In genomic region chr6:85502103-85502910, GRCm38 (mm10) we compare ENCODE assay signal across 8 mouse cellular contexts. TPM values are rescaled to one million over a fixed set of nuclear protein-coding genes. Genes with fewer than 3 reads are reported as not detected.
DNase-seq lines count a peak whose midpoint lies in the region; ATAC-seq lines count a peak whose summit lies in the region.
"Had no signal": no experiment of that assay in that cellular context is flagged by ENCODE, and none has a peak within 500 bp of the region (broad histone marks: within the 10 kb centered on the region; RNA-seq: fewer than 3 reads in every experiment).

No protein-coding gene starts in this region.

- H3K9ac ChIP-seq in midbrain, embryonic 11.5 days (ENCODE audit: low read length): peak overlapping the region; percentile 72

- no peaks in the 10 kb centered on the region for H3K36me3 ChIP-seq in hindbrain, embryonic 10.5 days
- no peaks in the 10 kb centered on the region for H3K36me3 ChIP-seq in midbrain, embryonic 11.5 days (ENCODE audit: control insufficient read depth, insufficient read depth, low read length)

- DNase-seq in layer of hippocampus, postnatal 14 days (ENCODE audit: low spot score in 2 of 2): peak; percentile 39 to 42
- no peak for DNase-seq in layer of hippocampus, postnatal 10 days (ENCODE audit: low spot score in 2 of 2)
- DNase-seq in cerebellum, adult 9-10 months: peak; percentile 52
- DNase-seq in hindbrain, embryonic 10.5 days (ENCODE audit: low spot score): peak; percentile 58
- DNase-seq in midbrain, embryonic 11.5 days (ENCODE audit: low spot score, missing footprints): peak; percentile 96
- DNase-seq in adrenal gland, postnatal 25 days: no peak
- no peak for DNase-seq in kidney, adult 11 months

- H3K4me1 ChIP-seq in hindbrain, embryonic 10.5 days (replicated peaks): peaks cover 25% of the 10 kb centered on the region
- H3K4me1 ChIP-seq in midbrain, embryonic 11.5 days (ENCODE audit: control insufficient read depth, insufficient read depth, low read length): peaks cover 16% of the 10 kb centered on the region

- no peaks in the 10 kb centered on the region for H3K9me3 ChIP-seq in hindbrain, embryonic 10.5 days
- H3K9me3 ChIP-seq in midbrain, embryonic 11.5 days (ENCODE audit: control insufficient read depth, low read length): no peaks in the 10 kb centered on the region

- peak; percentile 88 for ATAC-seq in midbrain, embryonic 11.5 days (ENCODE audit: low FRiP score)

- peak overlapping the region; percentile 81 for H3K4me3 ChIP-seq in hindbrain, embryonic 10.5 days
- H3K4me3 ChIP-seq in midbrain, embryonic 11.5 days (ENCODE audit: low read depth, low read length): peak overlapping the region; percentile 57

- H3K27ac ChIP-seq in hindbrain, embryonic 10.5 days: peak overlapping the region; percentile 90
- no peak overlapping the region; the same call in 1 of the 2 replicates for H3K27ac ChIP-seq in midbrain, embryonic 11.5 days (ENCODE audit: low read depth, low read length)

- H3K27me3 ChIP-seq in hindbrain, embryonic 10.5 days (ENCODE audit: insufficient read depth, poor library complexity, severe bottlenecking): peaks cover 53% of the 10 kb centered on the region
- H3K27me3 ChIP-seq in midbrain, embryonic 11.5 days (ENCODE audit: control insufficient read depth, insufficient read depth, low read length): peaks cover 9% of the 10 kb centered on the region

- peak overlapping the region; percentile 54 for H3K4me2 ChIP-seq in midbrain, embryonic 11.5 days

- WGBS in hindbrain, embryonic 10.5 days: under 1% methylated on average over 37 of the region's 37 CpGs
- 1% methylated on average over 31 of the region's 37 CpGs for WGBS in midbrain, embryonic 11.5 days

RNA-seq across cellular contexts. Expression of gene Fbxo41, which starts 0.5 kb away (rescaled TPM):
- total RNA-seq in layer of hippocampus, postnatal 14 days (2021): 10 to 100 TPM; 89.7 to 94.5 TPM
- total RNA-seq in layer of hippocampus, postnatal 10 days (2021): 10 to 100 TPM; 84.7 to 86.0 TPM
- polyA plus RNA-seq in hindbrain, embryonic 10.5 days (2016; fragmentation: Nextera tagmentation; extraction: Ambion mirVana): 0.60 and 0.97 TPM in 2 replicates
- polyA plus RNA-seq in midbrain, embryonic 11.5 days (2014; fragmentation: Nextera tagmentation; extraction: Ambion mirVana): 0.79 and 1.1 TPM in 2 replicates
- total RNA-seq in adrenal gland, postnatal 25 days (2021): 0.67 and 1.2 TPM in 2 replicates
- total RNA-seq: neutrophil, adult 5-6 weeks had no signal

RNA-seq across cellular contexts. Expression of gene Egr4, which starts 11.1 kb away (rescaled TPM):
- 10 to 100 TPM; 26.5 to 32.0 TPM for total RNA-seq in layer of hippocampus, postnatal 14 days (2021)
- 10 to 100 TPM; 21.3 to 22.5 TPM for total RNA-seq in layer of hippocampus, postnatal 10 days (2021)
- polyA plus RNA-seq in hindbrain, embryonic 10.5 days (2016; fragmentation: Nextera tagmentation; extraction: Ambion mirVana): not detected in 2 replicates
- polyA plus RNA-seq in midbrain, embryonic 11.5 days (2014; fragmentation: Nextera tagmentation; extraction: Ambion mirVana): not detected in 2 replicates
- total RNA-seq in adrenal gland, postnatal 25 days (2021): not detected in 2 replicates
- total RNA-seq: neutrophil, adult 5-6 weeks had no signal

RNA-seq across cellular contexts. Expression of gene Pradc1, which starts 50.5 kb away (rescaled TPM):
- total RNA-seq in layer of hippocampus, postnatal 14 days (2021): 10 to 100 TPM; 13.7 to 18.1 TPM
- total RNA-seq in layer of hippocampus, postnatal 10 days (2021): 10 to 100 TPM; 13.7 to 15.6 TPM
- 37.5 and 40.7 TPM in 2 replicates for polyA plus RNA-seq in hindbrain, embryonic 10.5 days (2016; fragmentation: Nextera tagmentation; extraction: Ambion mirVana)
- 24.6 and 29.4 TPM in 2 replicates for polyA plus RNA-seq in midbrain, embryonic 11.5 days (2014; fragmentation: Nextera tagmentation; extraction: Ambion mirVana)
- total RNA-seq in adrenal gland, postnatal 25 days (2021): 16.8 and 19.2 TPM in 2 replicates

RNA-seq across cellular contexts. Expression of gene Cct7, which starts 51.0 kb away (rescaled TPM):
- total RNA-seq in layer of hippocampus, postnatal 14 days (2021): 100 to 1,000 TPM; 204 to 218 TPM
- total RNA-seq in layer of hippocampus, postnatal 10 days (2021): 100 to 1,000 TPM; 240 to 245 TPM
- polyA plus RNA-seq in hindbrain, embryonic 10.5 days (2016; fragmentation: Nextera tagmentation; extraction: Ambion mirVana): 641 and 745 TPM in 2 replicates
- polyA plus RNA-seq in midbrain, embryonic 11.5 days (2014; fragmentation: Nextera tagmentation; extraction: Ambion mirVana): 666 and 672 TPM in 2 replicates
- 245 and 261 TPM in 2 replicates for total RNA-seq in adrenal gland, postnatal 25 days (2021)

Comparison
In these comparisons a context has a peak if more than half of its experiments do, and no peak if none do; other contexts are left out.
1. DNase-seq: peak in layer of hippocampus, postnatal 14 days (2 of 2), cerebellum, adult 9-10 months (single experiment), hindbrain, embryonic 10.5 days (single experiment) and midbrain, embryonic 11.5 days (single experiment); none in layer of hippocampus, postnatal 10 days (0 of 2), adrenal gland, postnatal 25 days (single experiment) and kidney, adult 11 months (single experiment).
2. RNA of gene Fbxo41, which starts 0.5 kb away (total RNA-seq): 89.7 to 94.5 TPM in layer of hippocampus, postnatal 14 days and 84.7 to 86.0 TPM in layer of hippocampus, postnatal 10 days; 0.67 to 1.2 TPM in adrenal gland, postnatal 25 days; every median in the first group is over 10 times any median in the second.
3. RNA of gene Egr4, which starts 11.1 kb away (total RNA-seq): 26.5 to 32.0 TPM in layer of hippocampus, postnatal 14 days and 21.3 to 22.5 TPM in layer of hippocampus, postnatal 10 days; not detected in adrenal gland, postnatal 25 days; every median in the first group is over 10 times any median in the second.